Mouse (Mus musculus) hindbrain, embryonic 12.5 days (tissue): ENCODE results near the gene Elavl4. TPM values are rescaled to one million over a fixed set of nuclear protein-coding genes. Genes with fewer than 3 reads are reported as not detected.

Experiments used
- ATAC-seq: fragments of 200-750 bp; cut with Nextera tagmentation; 2 replicates; pipeline ENCODE4 v1.8.0; 2017; ENCODE audit warnings: moderate TSS enrichment; ENCODE audit not compliant: low FRiP score
- H3K27ac ChIP-seq: fragments of 300-500 bp; sonication (generic); 2 replicates; pipeline ENCODE4 v1.5.1; 2016; ENCODE audit warnings: mild to moderate bottlenecking
- H3K27me3 ChIP-seq: fragments of 300-500 bp; sonication (generic); 2 replicates; pipeline ENCODE4 v1.6.1; 2016; ENCODE audit warnings: mild to moderate bottlenecking
- H3K36me3 ChIP-seq: fragments of 300-500 bp; sonication (generic); 2 replicates; pipeline ENCODE4 v1.6.1; 2016; ENCODE audit warnings: mild to moderate bottlenecking
- H3K4me1 ChIP-seq: fragments of 300-500 bp; sonication (generic); 2 replicates; pipeline ENCODE4 v1.6.1; 2016
- H3K4me2 ChIP-seq: fragments of 300-500 bp; sonication (generic); replicated peaks from 2 replicates; pipeline ENCODE4 v1.6.1; 2016; ENCODE audit warnings: mild to moderate bottlenecking
- H3K4me3 ChIP-seq: fragments of 300-500 bp; sonication (generic); 2 replicates; pipeline ENCODE4 v1.5.1; 2016; ENCODE audit warnings: mild to moderate bottlenecking
- H3K9ac ChIP-seq: fragments of 300-500 bp; sonication (generic); 2 replicates; pipeline ENCODE4 v1.6.1; 2016; ENCODE audit warnings: mild to moderate bottlenecking, moderate library complexity
- H3K9me3 ChIP-seq: fragments of 300-500 bp; sonication (generic); replicated peaks from 2 replicates; pipeline ENCODE4 v1.6.1; 2016; ENCODE audit warnings: mild to moderate bottlenecking
- WGBS: fragments of 180-500 bp; shearing (Covaris S2); methylation state at CpG from one replicate; pipeline ENCODE4 v1.1.7; 2016; 5-methylcytosine and 5-hydroxymethylcytosine counted together
- polyA plus RNA-seq: library from polyadenylated mRNA; unstranded; fragments of >200 nt; fragmentation: Nextera tagmentation; extraction: Ambion mirVana; gene quantifications from 2 replicates; pipeline ENCODE4 v1.2.1, GENCODE M21; 2016

Gene Elavl4
- polyA plus RNA-seq, 1 experiment from 2014 or later: 280 TPM

- Histone ChIP-seq H3K9me3 (no peaks in the 10 kb centered on the region), H3K27ac (peak overlapping the region; percentile 60), H3K4me2 (peak overlapping the region; percentile 26), H3K27me3 (no peaks in the 10 kb centered on the region), H3K4me3 (no peak overlapping the region), H3K9ac (no peak overlapping the region), H3K4me1 (peaks cover 19% of the 10 kb centered on the region), H3K36me3 (no peaks in the 10 kb centered on the region)
- WGBS: 32% methylated on average over 10 of the region's 10 CpGs
- peak; percentile 35 for ATAC-seq
Measured at GRCm38 (mm10) chr4:110292471-110292870, 59.2 kb downstream of the Elavl4 start.

GRCm38 (mm10) chr4:110290544-110291095 lies 61.1 kb downstream of the Elavl4 start:
- H3K4me3 ChIP-seq: peak overlapping the region; percentile 30

GRCm38 (mm10) chr4:110290056-110290455 lies 61.7 kb downstream of the Elavl4 start:
- peak; percentile 59 for ATAC-seq
- Histone ChIP-seq H3K27me3 (no peaks in the 10 kb centered on the region), H3K27ac (peak overlapping the region; percentile 86), H3K4me1 (peaks cover 19% of the 10 kb centered on the region), H3K36me3 (no peaks in the 10 kb centered on the region), H3K9me3 (no peaks in the 10 kb centered on the region), H3K9ac (peak overlapping the region; percentile 41), H3K4me3 (peak overlapping the region; percentile 30), H3K4me2 (peak overlapping the region; percentile 57)
- WGBS: 30% methylated on average over 12 of the region's 12 CpGs

More at GRCm38 (mm10) chr4:110290544-110291095, 61.1 kb downstream of the Elavl4 start:
- Histone ChIP-seq H3K27me3 (no peaks in the 10 kb centered on the region), H3K4me1 (peaks cover 19% of the 10 kb centered on the region), H3K27ac (peak overlapping the region; percentile 86), H3K4me2 (peak overlapping the region; percentile 57), H3K9me3 (no peaks in the 10 kb centered on the region), H3K36me3 (no peaks in the 10 kb centered on the region), H3K9ac (peak overlapping the region; percentile 41; the same call in 1 of the 2 replicates)
- ATAC-seq: no peak
- 47% methylated on average over 7 of the region's 7 CpGs for WGBS

- peaks cover 12% of the 10 kb centered on the region for H3K4me1 ChIP-seq
- H3K4me2 ChIP-seq: peak overlapping the region; percentile 57
- no peaks in the 10 kb centered on the region for H3K27me3 ChIP-seq
- H3K4me3 ChIP-seq: peak overlapping the region; percentile 55
- no peaks in the 10 kb centered on the region for H3K9me3 ChIP-seq
- H3K9ac ChIP-seq: peak overlapping the region; percentile 81; the same call in 1 of the 2 replicates
- ATAC-seq: peak; percentile 80
- no peaks in the 10 kb centered on the region for H3K36me3 ChIP-seq
- WGBS: 15% methylated on average over 11 of the region's 11 CpGs
- peak overlapping the region; percentile 96 for H3K27ac ChIP-seq
Measured at GRCm38 (mm10) chr4:110287412-110288067, 64.2 kb downstream of the Elavl4 start.

GRCm38 (mm10) chr4:110286841-110287240 lies 64.9 kb downstream of the Elavl4 start:
- WGBS: 31% methylated on average over 7 of the region's 7 CpGs
- ATAC-seq: no peak; the same call in 1 of the 2 replicates
- H3K9me3 ChIP-seq: no peaks in the 10 kb centered on the region
- peak overlapping the region; percentile 55 for H3K4me3 ChIP-seq
- peak overlapping the region; percentile 57 for H3K4me2 ChIP-seq
- H3K4me1 ChIP-seq: peaks cover 12% of the 10 kb centered on the region
- H3K36me3 ChIP-seq: no peaks in the 10 kb centered on the region
- H3K27me3 ChIP-seq: no peaks in the 10 kb centered on the region
- H3K27ac ChIP-seq: peak overlapping the region; percentile 96
- H3K9ac ChIP-seq: peak overlapping the region; percentile 81

- WGBS: 15% methylated on average over 9 of the region's 9 CpGs
- ATAC-seq: peak; percentile 29; the same call in 1 of the 2 replicates
- Histone ChIP-seq H3K36me3 (no peaks in the 10 kb centered on the region), H3K9me3 (no peaks in the 10 kb centered on the region), H3K27me3 (no peaks in the 10 kb centered on the region), H3K4me3 (peak overlapping the region; percentile 55), H3K4me2 (peak overlapping the region; percentile 57), H3K27ac (peak overlapping the region; percentile 96), H3K9ac (peak overlapping the region; percentile 81), H3K4me1 (peaks cover 17% of the 10 kb centered on the region)
Measured at GRCm38 (mm10) chr4:110286371-110286781, 65.3 kb downstream of the Elavl4 start.

- peak; percentile 64 for ATAC-seq
- peak overlapping the region; percentile 81 for H3K9ac ChIP-seq
- peak overlapping the region; percentile 57 for H3K4me2 ChIP-seq
- no peaks in the 10 kb centered on the region for H3K27me3 ChIP-seq
- WGBS: 16% methylated on average over 15 of the region's 15 CpGs
- no peaks in the 10 kb centered on the region for H3K36me3 ChIP-seq
- H3K9me3 ChIP-seq: no peaks in the 10 kb centered on the region
- H3K27ac ChIP-seq: peak overlapping the region; percentile 96
- peak overlapping the region; percentile 55 for H3K4me3 ChIP-seq
- H3K4me1 ChIP-seq: peaks cover 18% of the 10 kb centered on the region
Measured at GRCm38 (mm10) chr4:110285346-110286330, 66.1 kb downstream of the Elavl4 start.

GRCm38 (mm10) chr4:110284446-110284845 lies 67.3 kb downstream of the Elavl4 start:
- Histone ChIP-seq H3K36me3 (no peaks in the 10 kb centered on the region), H3K4me2 (peak overlapping the region; percentile 57), H3K9me3 (no peaks in the 10 kb centered on the region), H3K27me3 (no peaks in the 10 kb centered on the region), H3K9ac (peak overlapping the region; percentile 81), H3K27ac (peak overlapping the region; percentile 96), H3K4me1 (peaks cover 21% of the 10 kb centered on the region), H3K4me3 (peak overlapping the region; percentile 55)
- ATAC-seq: no peak
- WGBS: 48% methylated on average over 3 of the region's 3 CpGs

GRCm38 (mm10) chr4:110270046-110270445 lies 81.7 kb downstream of the Elavl4 start:
- ATAC-seq: no peak
- H3K4me3 ChIP-seq: no peak overlapping the region
- no peak overlapping the region for H3K4me2 ChIP-seq
- no peak overlapping the region for H3K27ac ChIP-seq
- no peak overlapping the region for H3K9ac ChIP-seq
- H3K27me3 ChIP-seq: no peaks in the 10 kb centered on the region
- WGBS: 21% methylated on average over 4 of the region's 4 CpGs
- H3K36me3 ChIP-seq: peaks cover 7% of the 10 kb centered on the region; the same call in 1 of the 2 replicates
- H3K4me1 ChIP-seq: no peaks in the 10 kb centered on the region
- H3K9me3 ChIP-seq: no peaks in the 10 kb centered on the region

GRCm38 (mm10) chr4:110266804-110267575 lies 84.7 kb downstream of the Elavl4 start:
- 80% methylated on average over 9 of the region's 9 CpGs for WGBS
- Histone ChIP-seq H3K4me1 (0 out of 2 replicates have a peak, but pooled peaks cover 7% of the 10 kb centered on the region), H3K36me3 (0 out of 2 replicates have a peak, but pooled peaks cover under 1% of the 10 kb centered on the region), H3K9ac (no peak overlapping the region), H3K9me3 (no peaks in the 10 kb centered on the region), H3K4me2 (no peak overlapping the region), H3K27me3 (no peaks in the 10 kb centered on the region), H3K27ac (no peak overlapping the region), H3K4me3 (no peak overlapping the region)
- ATAC-seq: no peak

- no peak overlapping the region for H3K4me3 ChIP-seq
- H3K36me3 ChIP-seq: no peaks in the 10 kb centered on the region
- no peak overlapping the region for H3K27ac ChIP-seq
- no peak overlapping the region for H3K4me2 ChIP-seq
- 64% methylated on average over 8 of the region's 8 CpGs for WGBS
- H3K9ac ChIP-seq: no peak overlapping the region
- H3K4me1 ChIP-seq: 0 out of 2 replicates have a peak, but pooled peaks cover 11% of the 10 kb centered on the region
- H3K9me3 ChIP-seq: no peaks in the 10 kb centered on the region
- H3K27me3 ChIP-seq: no peaks in the 10 kb centered on the region
- ATAC-seq: no peak
Measured at GRCm38 (mm10) chr4:110264345-110264943, 87.3 kb downstream of the Elavl4 start.
